Mouse (Mus musculus) adrenal gland, adult (tissue): Measurements from ENCODE around the gene Slc22a20.

Source experiments
- DNase-seq, 2 experiments: peaks; one replicate each; pipeline ENCODE4 v3.0.0; 2022 to 2023; ENCODE audit warnings: low spot score in 1 of 2; ENCODE audit not compliant: inconsistent age in 2 of 2

Gene Slc22a20

GRCm38 (mm10) chr19:5986043-5986442 is at the start of gene Slc22a20:
TSS of gene Slc22a20 (minus strand) at chr19:5986143.
- DNase-seq: no peak

- no peak for DNase-seq
Observed at GRCm38 (mm10) chr19:6030520-6031280, 44.8 kb upstream of the Slc22a20 start.

GRCm38 (mm10) chr19:6029426-6029825 is 43.5 kb upstream of the Slc22a20 start:
- no peak for DNase-seq

- no peak for DNase-seq
Observed at GRCm38 (mm10) chr19:6028991-6029390, 43.0 kb upstream of the Slc22a20 start.

- peak; percentile 87 to 91 for DNase-seq
Observed at GRCm38 (mm10) chr19:6023930-6024329, 38.0 kb upstream of the Slc22a20 start.

GRCm38 (mm10) chr19:6023059-6023458 is 37.1 kb upstream of the Slc22a20 start:
- DNase-seq: no peak

- no peak for DNase-seq
Observed at GRCm38 (mm10) chr19:6020276-6020675, 34.3 kb upstream of the Slc22a20 start.

GRCm38 (mm10) chr19:6018142-6019089 is 32.5 kb upstream of the Slc22a20 start:
- DNase-seq: peak; percentile 83 to 95

GRCm38 (mm10) chr19:6016532-6016931 is 30.6 kb upstream of the Slc22a20 start:
- DNase-seq: no peak

GRCm38 (mm10) chr19:6015511-6016315 is 29.8 kb upstream of the Slc22a20 start, which contains the start of gene Capn1:
TSS of gene Capn1 (minus strand) at chr19:6015897.
- DNase-seq: peak; percentile 80 to 93

GRCm38 (mm10) chr19:6014991-6015510 is 29.1 kb upstream of the Slc22a20 start:
- peak; percentile 63 to 85 for DNase-seq

- DNase-seq: no peak
Observed at GRCm38 (mm10) chr19:6013691-6014090, 27.7 kb upstream of the Slc22a20 start.

- DNase-seq: no peak
Observed at GRCm38 (mm10) chr19:6009137-6009536, 23.2 kb upstream of the Slc22a20 start.

- no peak for DNase-seq
Observed at GRCm38 (mm10) chr19:6007013-6007412, 21.1 kb upstream of the Slc22a20 start.

- DNase-seq: peak in 1 of 2 experiments; percentile 45
Observed at GRCm38 (mm10) chr19:6005541-6005940, 19.6 kb upstream of the Slc22a20 start.

- DNase-seq: no peak
Observed at GRCm38 (mm10) chr19:5999969-6000368, 14.0 kb upstream of the Slc22a20 start.

- no peak for DNase-seq
Observed at GRCm38 (mm10) chr19:5998180-5998579, 12.2 kb upstream of the Slc22a20 start.

GRCm38 (mm10) chr19:5994711-5995110 is 8.8 kb upstream of the Slc22a20 start:
- DNase-seq: no peak

- DNase-seq: no peak
Observed at GRCm38 (mm10) chr19:5992012-5992411, 6.1 kb upstream of the Slc22a20 start.

- no peak for DNase-seq
Observed at GRCm38 (mm10) chr19:5991467-5991866, 5.5 kb upstream of the Slc22a20 start.

GRCm38 (mm10) chr19:5990921-5991320 is 5.0 kb upstream of the Slc22a20 start:
- no peak for DNase-seq
